Mouse (Mus musculus) intestine, embryonic 14.5 days (tissue): ENCODE measurements around the gene Rnf222. TPM values are rescaled to one million over a fixed set of nuclear protein-coding genes. Genes with fewer than 3 reads are reported as not detected.

Experiments used
- ATAC-seq: fragments of 200-750 bp; cut with Nextera tagmentation; replicated peaks from 2 replicates; pipeline ENCODE4 v1.8.0; 2017; ENCODE audit warnings: low read depth, moderate number of reproducible peaks, moderate TSS enrichment, moderate library complexity; ENCODE audit not compliant: low FRiP score, low TSS enrichment
- DNase-seq: peaks from one replicate; pipeline ENCODE4 v3.0.0-alpha.2; 2018; ENCODE audit warnings: low spot score
- H3K27ac ChIP-seq: fragments of 300-500 bp; sonication (generic); 2 replicates; pipeline ENCODE4 v1.5.1; 2014; ENCODE audit warnings: low read depth, mild to moderate bottlenecking, control low read depth
- H3K27me3 ChIP-seq: fragments of 300-500 bp; sonication (generic); replicated peaks from 2 replicates; pipeline ENCODE4 v1.6.1; 2014; ENCODE audit warnings: low read length, control low read depth; ENCODE audit not compliant: control insufficient read depth, insufficient read depth
- H3K36me3 ChIP-seq: fragments of 300-500 bp; sonication (generic); 2 replicates; pipeline ENCODE4 v1.6.1; 2014; ENCODE audit warnings: low read length, control low read depth; ENCODE audit not compliant: control insufficient read depth, insufficient read depth
- H3K4me1 ChIP-seq: fragments of 300-500 bp; sonication (generic); replicated peaks from 2 replicates; pipeline ENCODE4 v1.6.1; 2014; ENCODE audit warnings: low read length, control low read depth, mixed read lengths; ENCODE audit not compliant: control insufficient read depth, insufficient read depth
- H3K4me2 ChIP-seq: fragments of 300-500 bp; sonication (generic); 2 replicates; pipeline ENCODE4 v1.6.1; 2014; ENCODE audit warnings: low read length
- H3K4me3 ChIP-seq: fragments of 300-500 bp; sonication (generic); 2 replicates; pipeline ENCODE4 v1.5.1; 2014; ENCODE audit warnings: low read depth, low read length, control low read depth, mixed read lengths
- H3K9ac ChIP-seq: fragments of 300-500 bp; sonication (generic); 2 replicates; pipeline ENCODE4 v1.6.1; 2014; ENCODE audit warnings: mild to moderate bottlenecking, low read length
- H3K9me3 ChIP-seq: fragments of 300-500 bp; sonication (generic); 2 replicates; pipeline ENCODE4 v1.6.1; 2016; ENCODE audit warnings: low read length, control low read depth; ENCODE audit not compliant: control insufficient read depth
- WGBS: fragments of 180-500 bp; shearing (Covaris S2); extraction: QIAGEN DNeasy Blood & Tissue Kit; methylation state at CpG from one replicate; pipeline ENCODE4 v1.1.7; 2014; 5-methylcytosine and 5-hydroxymethylcytosine counted together
- polyA plus RNA-seq: library from polyadenylated mRNA; unstranded; fragments of >200 nt; fragmentation: Nextera tagmentation; extraction: Ambion mirVana; gene quantifications from 2 replicates; pipeline ENCODE4 v1.2.1, GENCODE M21; 2014

Gene Rnf222
- polyA plus RNA-seq, 1 experiment from 2014 or later = 0.11 TPM

DNA sequence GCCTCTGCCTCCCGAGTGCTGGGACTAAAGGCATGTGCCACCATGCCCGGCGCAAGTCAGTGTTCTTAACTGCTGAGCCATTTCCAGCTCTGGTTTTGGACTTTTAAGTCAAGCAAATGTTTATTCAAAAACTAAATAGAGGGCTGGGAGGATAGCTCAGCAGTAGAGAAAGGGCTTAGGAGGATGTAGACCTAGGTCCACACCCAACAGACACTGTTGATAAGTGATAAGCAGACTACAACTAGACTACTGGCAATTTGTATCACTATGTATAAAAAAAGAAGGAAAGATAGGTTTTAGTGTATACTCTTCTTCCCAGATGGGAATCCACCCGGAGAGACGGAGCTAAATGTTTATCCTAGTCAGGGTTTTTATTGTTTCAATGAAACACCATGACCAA, 7.9 kb downstream of the Rnf222 start:
- Histone ChIP-seq H3K4me2 (no peak overlapping the region), H3K36me3 (no peaks in the 10 kb centered on the region), H3K4me1 (no peaks in the 10 kb centered on the region), H3K27ac (no peak overlapping the region), H3K9me3 (no peaks in the 10 kb centered on the region), H3K27me3 (no peaks in the 10 kb centered on the region), H3K4me3 (no peak overlapping the region), H3K9ac (no peak overlapping the region)
- ATAC-seq = no peak
- DNase-seq = no peak
- 85% methylated on average over 5 of the region's 5 CpGs for WGBS

DNA sequence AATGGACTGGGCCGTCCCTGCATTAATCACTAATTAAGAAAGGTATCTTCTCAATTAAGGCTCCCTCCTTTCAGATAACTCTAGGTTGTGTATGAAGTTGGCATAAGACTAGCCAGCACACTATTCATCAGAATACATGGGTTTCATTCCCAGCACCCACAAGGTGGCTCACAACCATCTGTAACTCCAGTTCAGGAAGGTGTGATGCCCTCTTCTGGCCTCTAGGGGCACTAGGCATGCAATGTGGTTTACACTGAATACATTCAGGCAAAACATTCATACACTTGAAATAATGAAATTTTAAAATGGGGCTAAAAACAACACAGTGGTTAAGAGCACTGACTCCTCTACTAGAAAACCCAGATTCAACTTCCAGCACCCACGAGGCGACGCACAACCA, 8.8 kb downstream of the Rnf222 start:
- no peak for DNase-seq
- Histone ChIP-seq H3K27me3 (no peaks in the 10 kb centered on the region), H3K9ac (no peak overlapping the region), H3K9me3 (no peaks in the 10 kb centered on the region), H3K4me2 (no peak overlapping the region), H3K4me1 (no peaks in the 10 kb centered on the region), H3K36me3 (no peaks in the 10 kb centered on the region), H3K27ac (no peak overlapping the region), H3K4me3 (no peak overlapping the region)
- 40% methylated on average over 4 of the region's 4 CpGs for WGBS
- no peak for ATAC-seq

DNA sequence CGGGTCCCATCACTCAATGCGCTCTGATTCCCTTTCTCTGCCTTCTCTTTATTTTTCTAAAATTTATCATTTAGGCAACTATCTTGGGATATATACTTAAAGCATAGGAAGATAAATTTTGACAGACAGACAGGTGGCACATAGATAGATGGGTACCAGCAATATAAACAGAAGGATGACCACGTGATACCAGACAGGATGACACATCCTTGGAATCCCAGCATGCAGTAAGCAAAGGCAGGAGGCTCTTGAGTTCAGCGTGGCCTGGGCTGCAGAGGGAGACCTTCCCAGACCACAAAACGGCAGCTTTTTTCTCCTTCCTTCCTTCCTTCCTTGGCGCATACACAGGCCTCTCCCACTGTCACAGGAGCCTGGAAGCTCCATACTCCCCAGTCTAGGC, 9.5 kb downstream of the Rnf222 start:
- H3K4me2 ChIP-seq = no peak overlapping the region
- no peak overlapping the region for H3K27ac ChIP-seq
- no peak overlapping the region for H3K4me3 ChIP-seq
- ATAC-seq (no peak), DNase-seq (no peak)
- no peaks in the 10 kb centered on the region for H3K27me3 ChIP-seq
- no peaks in the 10 kb centered on the region for H3K9me3 ChIP-seq
- peaks cover 5% of the 10 kb centered on the region for H3K36me3 ChIP-seq
- WGBS = 66% methylated on average over 6 of the region's 6 CpGs
- peaks cover 5% of the 10 kb centered on the region for H3K4me1 ChIP-seq
- H3K9ac ChIP-seq = no peak overlapping the region

DNA sequence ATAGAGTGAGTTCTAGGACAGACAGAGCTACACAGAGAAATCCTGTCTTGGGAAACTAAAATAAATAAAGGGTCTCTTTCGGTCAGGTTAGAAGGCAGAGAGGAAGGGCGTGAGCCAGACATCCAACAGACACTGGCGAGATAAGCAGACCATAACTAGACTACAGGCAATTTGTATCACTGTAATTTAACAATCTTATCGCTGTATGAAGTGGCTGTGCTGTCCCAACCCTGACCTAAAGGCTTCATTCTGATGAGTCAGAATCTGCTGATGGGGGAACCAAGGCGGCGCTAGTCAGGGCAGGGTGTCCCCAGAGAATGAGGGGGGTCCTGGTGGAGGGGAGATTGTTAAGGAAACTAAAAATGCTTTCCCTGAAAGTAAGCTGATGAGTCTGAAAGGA, 10.4 kb downstream of the Rnf222 start:
- ATAC-seq (no peak), DNase-seq (no peak)
- Histone ChIP-seq H3K4me3 (no peak overlapping the region), H3K27ac (no peak overlapping the region), H3K36me3 (peaks cover 14% of the 10 kb centered on the region), H3K9me3 (no peaks in the 10 kb centered on the region), H3K4me2 (no peak overlapping the region), H3K27me3 (no peaks in the 10 kb centered on the region), H3K4me1 (peaks cover 6% of the 10 kb centered on the region), H3K9ac (no peak overlapping the region)
- 89% methylated on average over 6 of the region's 6 CpGs for WGBS

DNA sequence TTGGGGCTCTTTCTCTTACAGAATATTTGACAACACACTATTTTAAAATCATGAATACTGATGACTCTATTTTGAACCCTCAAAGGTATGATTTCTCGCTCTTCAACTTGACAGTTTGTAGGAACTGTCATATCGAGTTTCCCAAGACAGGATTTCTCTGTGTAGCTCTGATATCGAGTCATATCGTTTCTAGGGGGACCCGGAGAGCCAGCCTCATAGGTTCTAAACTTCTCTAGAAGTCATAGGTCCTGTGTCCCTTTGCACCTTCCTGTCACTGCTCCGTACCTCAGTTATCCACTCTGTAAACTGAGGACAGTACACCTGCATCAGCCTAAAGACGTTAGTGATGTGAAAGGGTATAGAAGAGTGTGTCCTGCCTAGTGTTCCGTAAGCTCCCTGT, 11.5 kb downstream of the Rnf222 start:
- Histone ChIP-seq H3K9ac (no peak overlapping the region), H3K4me3 (no peak overlapping the region), H3K36me3 (peaks cover 25% of the 10 kb centered on the region), H3K27ac (no peak overlapping the region), H3K4me2 (no peak overlapping the region), H3K27me3 (no peaks in the 10 kb centered on the region), H3K4me1 (peaks cover 6% of the 10 kb centered on the region), H3K9me3 (no peaks in the 10 kb centered on the region)
- DNase-seq (no peak), ATAC-seq (no peak)
- WGBS = 90% methylated on average over 8 of the region's 8 CpGs

DNA sequence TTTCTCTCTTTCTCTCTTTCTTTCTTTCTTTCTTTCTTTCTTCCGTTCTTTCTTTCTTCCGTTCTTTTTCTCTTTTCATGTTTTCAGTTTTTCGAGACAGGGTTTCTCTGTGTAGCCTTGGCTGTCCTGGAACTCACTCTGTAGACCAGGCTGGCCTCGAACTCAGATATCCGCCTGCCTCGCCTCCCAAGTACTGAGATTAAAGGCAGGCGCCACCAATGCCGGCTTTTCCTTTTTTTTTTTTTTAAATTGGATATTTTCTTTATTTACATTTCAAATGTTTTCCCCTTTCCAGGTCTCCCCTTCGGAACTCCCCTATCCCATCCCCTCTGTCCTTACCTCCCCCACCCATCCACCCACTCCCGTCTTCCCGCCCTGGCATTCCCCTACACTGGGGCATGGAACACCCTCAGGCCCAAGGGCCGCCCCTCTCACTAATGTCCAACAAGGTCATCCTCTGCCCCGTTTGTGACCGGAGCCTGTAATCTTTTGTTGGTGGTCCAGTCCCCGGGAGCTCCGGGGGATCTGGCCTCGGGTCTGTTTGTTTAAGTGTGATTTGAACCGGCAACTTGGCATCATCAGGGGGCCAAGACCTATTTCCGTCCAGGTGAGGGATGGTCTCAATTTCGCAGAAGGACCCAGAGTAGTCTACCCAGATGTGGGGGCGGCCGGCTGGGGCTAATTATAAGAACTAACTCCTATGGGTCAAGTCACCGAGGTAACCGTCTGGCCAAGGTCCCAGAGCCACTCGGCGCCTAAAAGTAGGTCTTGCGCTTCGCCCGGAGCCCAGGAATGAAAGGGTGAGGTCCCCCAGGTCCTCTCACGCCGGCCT, 12.4 kb downstream of the Rnf222 start:
- Histone ChIP-seq H3K4me1 (peaks cover 6% of the 10 kb centered on the region), H3K9me3 (no peaks in the 10 kb centered on the region), H3K4me3 (peak overlapping the region; percentile 99), H3K9ac (peak overlapping the region; percentile 27), H3K4me2 (peak overlapping the region; percentile 52), H3K36me3 (peaks cover 34% of the 10 kb centered on the region), H3K27ac (no peak overlapping the region), H3K27me3 (no peaks in the 10 kb centered on the region)
- ATAC-seq (peak; percentile 44), DNase-seq (no peak)
- WGBS = 26% methylated on average over 31 of the region's 31 CpGs

DNA sequence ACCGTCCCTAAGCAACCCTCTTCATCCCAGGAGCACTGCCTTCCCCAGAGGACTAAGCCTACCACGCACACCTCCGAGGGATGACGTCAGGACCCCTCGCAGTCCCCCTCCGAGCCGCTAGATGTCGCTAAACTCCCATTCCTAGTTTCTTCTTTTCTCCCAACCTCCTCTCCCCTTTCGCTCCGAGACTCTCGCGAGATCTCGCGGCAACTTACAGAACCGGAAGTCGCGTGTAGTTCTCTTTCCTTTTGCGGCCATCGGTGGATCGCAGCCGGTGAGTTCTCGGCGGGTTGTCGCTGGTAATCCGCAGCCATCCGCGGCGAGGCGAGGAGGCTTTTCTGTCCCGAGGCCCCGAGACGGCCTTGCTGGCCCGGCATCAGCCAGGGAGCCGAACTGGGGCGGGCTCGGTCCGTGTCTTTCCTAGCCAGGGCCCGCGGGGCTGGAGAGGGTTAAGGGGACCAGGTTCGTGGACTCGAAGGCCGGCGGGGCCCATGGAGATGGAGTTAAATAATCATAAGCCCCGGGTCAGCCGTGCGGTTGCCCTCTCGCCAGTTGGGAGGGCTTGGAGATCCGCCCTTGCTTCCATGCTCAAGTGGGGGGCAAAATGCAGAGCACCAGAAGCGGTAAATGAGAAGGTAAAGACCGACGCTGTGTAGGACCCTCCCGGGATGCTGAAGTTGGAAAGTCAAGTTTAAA, 13.1 kb downstream of the Rnf222 start, which contains the start of gene Rpl26:
Gene Rpl26 (plus strand): TSS at position 233 of the 696 bp plus-strand sequence.
- Histone ChIP-seq H3K4me1 (peaks cover 6% of the 10 kb centered on the region), H3K4me2 (peak within 1 kb of the TSS; percentile 76), H3K9me3 (no peaks in the 10 kb centered on the region), H3K36me3 (peaks cover 40% of the 10 kb centered on the region), H3K9ac (peak within 1 kb of the TSS; percentile 96), H3K27me3 (no peaks in the 10 kb centered on the region), H3K27ac (peak within 1 kb of the TSS; percentile 87), H3K4me3 (peak within 1 kb of the TSS; percentile 99)
- WGBS = under 1% methylated on average over 52 of the region's 52 CpGs
- DNase-seq = peak; percentile 100
- peak; percentile 87 for ATAC-seq

DNA sequence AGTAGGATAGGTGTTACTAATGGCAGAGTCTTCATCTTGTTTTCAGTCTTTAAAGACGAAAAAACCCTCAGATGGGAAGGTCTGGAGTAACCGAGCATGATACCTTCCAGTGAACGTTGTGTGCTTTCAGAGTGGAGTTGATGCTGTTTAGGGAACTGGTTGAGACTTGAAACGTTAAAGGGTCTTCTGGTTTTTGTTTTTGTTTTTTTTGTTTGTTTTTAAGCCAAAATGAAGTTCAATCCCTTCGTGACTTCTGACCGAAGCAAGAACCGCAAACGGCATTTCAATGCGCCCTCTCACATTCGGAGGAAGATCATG, 13.7 kb downstream of the Rnf222 start:
- H3K36me3 ChIP-seq = peaks cover 43% of the 10 kb centered on the region
- no peaks in the 10 kb centered on the region for H3K9me3 ChIP-seq
- no peaks in the 10 kb centered on the region for H3K27me3 ChIP-seq
- H3K9ac ChIP-seq = peak overlapping the region; percentile 96
- ATAC-seq = no peak
- DNase-seq = no peak
- WGBS = 0% methylated on average over 10 of the region's 10 CpGs
- H3K4me3 ChIP-seq = peak overlapping the region; percentile 99
- H3K4me2 ChIP-seq = peak overlapping the region; percentile 76
- H3K4me1 ChIP-seq = peaks cover 6% of the 10 kb centered on the region
- H3K27ac ChIP-seq = peak overlapping the region; percentile 87
